Mouse (Mus musculus) retina, postnatal 1 day (tissue): Measurements from ENCODE around the gene Fbxl17.

Experiments used
- DNase-seq: peaks from one replicate; pipeline ENCODE4 v3.0.0-alpha.2; 2012

Fbxl17 gene

GRCm38 (mm10) chr17:63205316-63205715, 294.5 kb downstream of the Fbxl17 start:
- no peak for DNase-seq

- DNase-seq, result no peak
Observed at GRCm38 (mm10) chr17:63203582-63204190, 296.1 kb downstream of the Fbxl17 start.

- DNase-seq, result no peak
Observed at GRCm38 (mm10) chr17:63198703-63199102, 301.1 kb downstream of the Fbxl17 start.

GRCm38 (mm10) chr17:63195496-63195895, 304.3 kb downstream of the Fbxl17 start:
- DNase-seq, result no peak

GRCm38 (mm10) chr17:63193196-63193595, 306.6 kb downstream of the Fbxl17 start:
- DNase-seq, result no peak

GRCm38 (mm10) chr17:63191345-63191744, 308.5 kb downstream of the Fbxl17 start:
- peak; percentile 19 for DNase-seq

- no peak for DNase-seq
Observed at GRCm38 (mm10) chr17:63189274-63189673, 310.5 kb downstream of the Fbxl17 start.

GRCm38 (mm10) chr17:63185531-63185930, 314.3 kb downstream of the Fbxl17 start:
- peak; percentile 68 for DNase-seq

- DNase-seq, result peak; percentile 33
Observed at GRCm38 (mm10) chr17:63184844-63185504, 314.8 kb downstream of the Fbxl17 start.

- no peak for DNase-seq
Observed at GRCm38 (mm10) chr17:63183431-63183830, 316.4 kb downstream of the Fbxl17 start.

GRCm38 (mm10) chr17:63181661-63182060, 318.2 kb downstream of the Fbxl17 start:
- no peak for DNase-seq

GRCm38 (mm10) chr17:63180042-63180441, 319.8 kb downstream of the Fbxl17 start:
- no peak for DNase-seq

- no peak for DNase-seq
Observed at GRCm38 (mm10) chr17:63178331-63178730, 321.5 kb downstream of the Fbxl17 start.

- no peak for DNase-seq
Observed at GRCm38 (mm10) chr17:63176411-63176810, 323.4 kb downstream of the Fbxl17 start.

GRCm38 (mm10) chr17:63172697-63173096, 327.1 kb downstream of the Fbxl17 start:
- no peak for DNase-seq

- peak; percentile 89 for DNase-seq
Observed at GRCm38 (mm10) chr17:63171890-63172491, 327.8 kb downstream of the Fbxl17 start.

GRCm38 (mm10) chr17:63171264-63171663, 328.6 kb downstream of the Fbxl17 start:
- peak; percentile 52 for DNase-seq

GRCm38 (mm10) chr17:63168019-63168788, 331.6 kb downstream of the Fbxl17 start:
- no peak for DNase-seq

GRCm38 (mm10) chr17:63167248-63167647, 332.6 kb downstream of the Fbxl17 start:
- no peak for DNase-seq

GRCm38 (mm10) chr17:63166692-63167091, 333.1 kb downstream of the Fbxl17 start:
- DNase-seq, result no peak

GRCm38 (mm10) chr17:63165847-63166246, 334.0 kb downstream of the Fbxl17 start:
- DNase-seq, result no peak

- no peak for DNase-seq
Observed at GRCm38 (mm10) chr17:63164289-63164688, 335.5 kb downstream of the Fbxl17 start.

- DNase-seq, result peak; percentile 77
Observed at GRCm38 (mm10) chr17:63161953-63162352, 337.9 kb downstream of the Fbxl17 start.
